Mouse (Mus musculus) CH12.LX (cell line): ENCODE measurements around the gene Strip1.

ENCODE experiments used
- CHD2 ChIP-seq: IDR thresholded peaks from 2 replicates; pipeline ENCODE4 v1.6.1; 2011; ENCODE audit warnings: low read length, improper control_type of control experiment
- CTCF ChIP-seq, 2 experiments: IDR thresholded peaks in 1 of 2; conservative IDR thresholded peaks in 1 of 2; 2 replicates each; pipeline ENCODE4 v1.5.1; 2011 to 2012; ENCODE audit warnings: low read depth in 2 of 2, low read length in 2 of 2, improper control_type of control experiment in 1 of 2, inconsistent platforms in 1 of 2, mild to moderate bottlenecking in 1 of 2, moderate library complexity in 1 of 2
- E2F4 ChIP-seq: IDR thresholded peaks from 2 replicates; pipeline ENCODE4 v1.6.1; 2011; ENCODE audit warnings: low read depth, low read length, improper control_type of control experiment; ENCODE audit not compliant: insufficient replicate concordance
- EP300 ChIP-seq: IDR thresholded peaks from 2 replicates; pipeline ENCODE4 v1.6.1; 2011; ENCODE audit warnings: low read length, improper control_type of control experiment
- POLR2A ChIP-seq: IDR thresholded peaks from 2 replicates; pipeline ENCODE4 v1.6.1; 2011; ENCODE audit warnings: low read depth, mild to moderate bottlenecking, improper control_type of control experiment, low read length
- POLR2AphosphoS2 ChIP-seq: IDR thresholded peaks from 2 replicates; pipeline ENCODE4 v1.6.1; 2011; ENCODE audit warnings: low read depth, low read length, improper control_type of control experiment
- TCF12 ChIP-seq: IDR thresholded peaks from 2 replicates; pipeline ENCODE4 v1.6.1; 2014; ENCODE audit warnings: low read depth, mild to moderate bottlenecking, inconsistent platforms, low read length, improper control_type of control experiment
- ZMIZ1 ChIP-seq: IDR thresholded peaks from 2 replicates; pipeline ENCODE4 v1.6.1; 2012; ENCODE audit warnings: low read depth, mild to moderate bottlenecking, inconsistent platforms, low read length, improper control_type of control experiment

DNA sequence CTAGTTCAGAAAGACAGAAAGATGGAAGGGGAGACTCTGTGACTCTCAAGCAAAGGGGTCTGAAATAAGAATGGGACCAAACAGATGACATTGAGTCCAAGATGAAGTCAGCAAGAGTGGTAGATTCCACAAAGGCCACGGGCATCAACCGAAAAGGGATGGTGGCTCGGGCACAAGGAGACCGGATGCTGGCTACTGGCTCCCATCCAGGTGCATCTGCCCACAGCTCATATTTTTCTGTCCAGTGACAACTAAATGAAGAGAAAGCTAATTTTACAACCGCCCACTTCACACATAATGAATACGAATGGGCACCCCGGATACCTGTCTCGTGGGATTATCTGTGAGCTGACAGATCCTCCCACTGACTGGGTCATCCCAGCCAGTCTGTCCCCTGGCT is 24.3 kb downstream of the Strip1 start:
- no peak for TF ChIP-seq CTCF (conservative IDR thresholded peaks at IDR 0.05 in 1 of 2, IDR thresholded peaks at IDR 0.05 in 1 of 2; ENCODE audit: low read depth in 2 of 2, low read length in 2 of 2)
- TF ChIP-seq ZMIZ1, result no peak
- TF ChIP-seq POLR2A, result no peak
- no peak for TF ChIP-seq POLR2AphosphoS2
- no peak for TF ChIP-seq CHD2
- TF ChIP-seq EP300, result no peak
- TF ChIP-seq E2F4, result no peak
- TF ChIP-seq TCF12, result no peak
